Mouse (Mus musculus): ENCODE measurements around the gene Tiam1. TPM values are rescaled to one million over a fixed set of nuclear protein-coding genes. Genes with fewer than 3 reads are reported as not detected.

Gene Tiam1
- total RNA-seq, 2 experiments from 2014 or later: 14.5 to 15.5 TPM

DNA sequence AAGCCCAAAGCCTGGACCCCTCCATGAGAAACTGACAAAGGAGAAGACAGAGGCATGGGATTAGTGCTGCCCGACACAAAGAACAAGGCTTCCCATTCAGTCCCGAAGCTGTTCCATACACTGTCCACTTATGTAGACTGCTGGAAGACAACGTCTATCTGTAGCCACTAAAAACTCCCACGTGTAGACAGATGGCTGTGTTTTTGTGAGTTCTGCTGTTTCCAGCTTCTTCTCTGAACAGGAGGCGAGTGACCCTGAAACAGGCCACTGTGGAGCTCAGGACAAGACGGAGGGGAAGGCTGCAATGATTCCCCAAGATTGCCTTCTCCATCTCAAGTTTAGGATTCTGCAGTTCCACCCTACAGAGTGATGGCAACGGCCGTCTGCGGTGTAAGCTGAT lies 330.0 kb downstream of the Tiam1 start:
- no peak for DNase-seq (ENCODE audit: low spot score in 2 of 2)

DNA sequence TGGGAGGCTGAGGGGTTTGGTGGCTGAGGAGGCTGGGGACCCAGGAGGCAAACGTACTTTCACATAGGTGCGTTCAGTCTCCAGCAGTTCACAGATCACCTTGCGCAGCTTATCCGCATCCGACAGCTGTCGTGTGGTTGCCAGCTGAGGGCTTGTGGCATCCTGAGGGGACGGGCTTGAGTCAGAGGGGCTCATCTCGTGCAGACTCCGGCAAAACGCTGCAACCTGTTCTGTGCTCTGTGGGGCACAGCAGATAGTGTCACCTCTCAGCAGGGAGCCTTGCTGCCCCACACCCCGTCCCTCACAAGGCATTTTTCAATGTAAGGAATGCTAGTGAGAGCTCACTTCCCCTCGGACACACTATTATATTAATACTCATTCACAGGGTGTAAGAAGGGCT lies 330.7 kb downstream of the Tiam1 start:
- DNase-seq (ENCODE audit: low spot score in 2 of 2): no peak

DNA sequence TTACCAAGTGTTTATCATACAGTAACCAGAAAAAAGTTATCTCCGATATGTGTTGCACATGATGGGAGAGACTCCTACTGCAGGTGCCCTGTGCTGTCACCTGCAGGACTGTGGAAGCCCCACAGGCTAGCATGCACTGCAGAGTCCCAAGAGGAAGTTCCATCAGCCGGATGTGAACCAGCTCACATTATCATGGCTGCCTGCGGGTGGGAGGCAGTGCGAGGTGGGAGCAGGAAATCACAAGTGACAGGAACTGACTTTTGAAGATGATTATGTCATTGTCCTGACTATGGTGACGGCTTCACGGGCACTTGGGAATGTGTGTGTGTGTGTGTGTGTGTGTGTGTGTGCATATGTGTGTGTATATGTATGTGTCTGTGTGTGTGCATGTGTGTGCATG lies 333.2 kb downstream of the Tiam1 start:
- no peak for DNase-seq (ENCODE audit: low spot score in 2 of 2)

DNA sequence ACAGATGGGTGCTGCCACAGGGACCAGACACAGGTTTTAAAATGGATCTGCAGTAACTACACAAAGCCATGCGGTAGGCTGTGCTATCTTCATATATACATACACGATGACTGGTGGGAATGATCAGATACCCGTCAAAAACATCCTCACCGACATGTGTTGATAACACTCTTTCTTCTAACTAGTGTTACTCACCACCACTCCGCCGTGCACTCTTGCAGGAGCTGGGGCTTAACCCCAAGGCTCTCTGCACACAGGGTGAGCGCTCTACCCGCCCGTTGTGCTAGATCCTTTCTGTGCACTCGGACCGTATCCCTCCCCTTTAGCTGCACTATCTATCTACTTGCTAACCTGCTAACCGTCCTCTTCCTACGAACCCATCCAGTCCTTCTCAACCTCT lies 335.4 kb downstream of the Tiam1 start:
- no peak for DNase-seq (ENCODE audit: low spot score in 2 of 2)

DNA sequence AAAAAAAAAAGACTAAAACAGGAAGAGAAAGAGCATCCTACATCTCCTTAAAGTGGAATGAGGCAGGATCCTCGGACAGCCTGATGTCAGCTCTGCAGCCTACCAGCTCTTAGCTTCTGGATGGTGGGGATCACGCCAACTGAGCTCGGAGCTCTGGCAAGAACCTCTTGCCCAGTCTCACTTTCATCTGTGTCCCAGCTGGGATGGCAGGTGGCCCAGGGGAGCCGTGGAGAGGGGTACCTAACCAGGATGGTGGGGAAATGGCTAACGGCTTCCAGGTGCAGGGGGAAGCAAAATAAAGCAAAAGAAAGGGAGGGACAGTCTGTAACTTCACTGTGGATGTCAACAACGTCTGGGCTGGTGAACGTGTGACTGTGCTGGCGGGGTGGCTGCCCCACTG lies 337.6 kb downstream of the Tiam1 start:
- no peak for DNase-seq (ENCODE audit: low spot score in 2 of 2)

DNA sequence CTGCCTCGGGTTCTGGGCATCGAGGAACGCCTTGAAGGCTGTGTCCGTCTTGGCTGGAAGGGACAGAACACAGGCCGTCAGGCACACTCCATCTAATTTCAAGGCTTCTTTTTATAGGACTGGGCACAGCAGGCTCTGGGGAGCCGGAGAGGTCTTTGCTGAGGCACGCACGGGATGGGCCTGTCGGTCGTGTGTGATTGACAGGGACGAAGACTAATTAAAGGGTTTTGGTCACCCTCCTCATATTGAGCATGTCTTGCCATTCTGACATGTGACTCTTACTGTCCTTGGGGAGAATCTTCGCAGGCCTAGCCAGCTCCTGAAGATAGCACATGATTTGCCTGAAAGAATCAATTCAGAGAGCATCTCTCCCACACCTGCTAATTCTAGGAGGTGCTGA lies 338.4 kb downstream of the Tiam1 start:
- DNase-seq (ENCODE audit: low spot score in 2 of 2): no peak

DNA sequence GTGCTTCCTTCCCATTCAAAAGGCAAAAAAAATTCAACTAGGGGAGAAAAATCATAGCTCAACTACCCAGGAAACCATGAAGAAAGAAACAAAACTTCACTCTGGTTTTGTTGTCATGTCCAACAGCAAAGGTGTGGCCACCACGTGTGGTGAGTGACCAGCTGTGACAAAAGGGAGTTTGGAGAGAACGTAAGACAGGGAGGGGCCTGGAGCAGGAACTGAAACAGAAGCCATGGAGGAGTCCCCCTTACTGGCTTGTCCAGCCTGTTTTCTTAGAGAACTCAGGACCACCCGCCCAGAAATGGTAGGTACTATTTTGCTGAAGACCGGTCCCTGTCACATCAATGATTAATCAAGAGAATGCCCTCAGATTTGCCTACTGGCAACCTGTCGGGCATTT lies 342.1 kb downstream of the Tiam1 start:
- no peak for DNase-seq (ENCODE audit: low spot score in 2 of 2)

DNA sequence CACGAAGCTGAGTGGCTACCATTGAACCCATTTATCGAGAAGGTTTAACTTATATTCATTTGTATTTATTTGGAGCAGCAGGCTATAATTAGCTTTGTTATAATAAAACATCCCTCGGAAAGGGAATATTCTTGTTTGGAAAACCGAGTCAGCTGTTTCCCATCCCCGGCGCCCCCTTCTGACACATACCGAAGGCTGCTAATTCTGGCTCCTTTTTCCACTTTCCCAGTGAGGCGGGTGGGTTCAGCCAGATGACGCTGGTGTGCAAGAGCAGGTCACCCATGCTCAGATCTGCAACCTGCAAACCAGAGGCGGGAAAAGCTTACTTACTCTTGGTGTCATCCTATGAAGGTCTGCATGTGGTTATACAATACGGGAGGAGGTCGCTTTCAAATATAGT lies 343.8 kb downstream of the Tiam1 start:
- DNase-seq (ENCODE audit: low spot score in 2 of 2): no peak

DNA sequence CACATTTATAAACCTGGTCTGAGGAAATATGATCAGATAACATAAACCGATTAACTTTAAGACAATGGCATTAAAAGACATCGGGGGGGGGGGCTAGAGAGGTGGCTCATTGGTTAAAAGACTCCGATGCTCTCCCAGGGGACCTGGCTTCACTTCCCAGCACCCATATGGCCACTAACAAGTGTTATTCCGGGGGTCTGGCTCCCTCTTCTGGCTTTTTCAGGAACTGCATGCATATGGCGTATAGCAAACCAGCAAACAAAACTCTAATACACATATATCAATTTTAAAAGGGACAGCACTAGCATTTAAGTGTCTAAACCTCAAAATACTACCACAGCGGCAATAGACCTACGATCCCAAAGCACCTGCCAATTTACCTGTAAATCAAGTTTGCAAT lies 347.0 kb downstream of the Tiam1 start:
- DNase-seq (ENCODE audit: low spot score in 2 of 2): no peak

DNA sequence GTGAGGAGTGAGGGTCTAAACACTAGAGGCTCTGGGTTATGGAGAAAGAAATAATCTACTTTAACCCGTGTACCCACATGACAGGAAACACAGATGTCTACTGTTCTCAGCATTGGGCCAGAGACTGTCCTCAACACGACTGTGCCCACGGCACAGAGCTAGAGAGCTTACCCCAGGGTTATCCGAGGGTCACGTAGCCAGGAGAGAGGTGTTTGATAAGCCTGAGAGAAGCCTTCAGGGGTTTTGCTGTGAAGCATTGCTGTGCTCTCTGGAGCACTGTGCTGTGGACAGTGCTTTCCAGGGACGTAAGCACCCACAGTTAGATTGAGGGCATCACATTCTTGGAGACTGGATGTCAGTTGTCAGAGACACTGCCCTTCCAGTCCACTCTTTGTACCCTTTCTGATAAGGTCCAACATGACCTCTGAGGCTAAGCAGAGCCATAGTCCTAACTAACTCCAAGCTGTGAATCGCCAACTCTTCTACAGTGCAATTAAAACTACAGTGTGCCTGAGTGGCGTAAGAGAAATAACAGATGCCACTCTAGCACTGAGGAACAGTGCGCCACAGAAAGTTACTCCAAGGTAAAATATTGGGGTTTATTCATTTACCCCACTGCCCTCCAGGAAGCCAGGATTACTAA lies 353.7 kb downstream of the Tiam1 start:
- no peak for DNase-seq (ENCODE audit: low spot score in 2 of 2)

DNA sequence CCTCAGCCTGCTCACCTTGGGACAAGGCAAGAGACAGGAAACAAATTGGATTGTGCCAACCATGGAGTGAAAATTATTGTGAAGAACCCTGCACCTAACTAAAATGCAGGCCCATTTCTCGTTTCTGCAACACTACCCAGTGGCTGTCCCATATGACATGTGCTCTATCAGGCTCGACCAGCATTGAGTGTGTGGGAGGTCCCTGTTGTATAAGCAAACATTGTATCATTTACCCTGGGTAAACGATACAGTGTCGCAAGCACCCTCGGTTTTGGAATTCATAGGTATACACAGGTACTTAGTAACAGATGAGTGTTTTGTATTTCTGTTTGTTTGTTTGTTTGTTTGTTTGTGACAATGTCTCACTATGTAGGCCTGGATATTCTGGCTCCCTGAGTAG lies 357.8 kb downstream of the Tiam1 start:
- no peak for DNase-seq (ENCODE audit: low spot score in 2 of 2)

DNA sequence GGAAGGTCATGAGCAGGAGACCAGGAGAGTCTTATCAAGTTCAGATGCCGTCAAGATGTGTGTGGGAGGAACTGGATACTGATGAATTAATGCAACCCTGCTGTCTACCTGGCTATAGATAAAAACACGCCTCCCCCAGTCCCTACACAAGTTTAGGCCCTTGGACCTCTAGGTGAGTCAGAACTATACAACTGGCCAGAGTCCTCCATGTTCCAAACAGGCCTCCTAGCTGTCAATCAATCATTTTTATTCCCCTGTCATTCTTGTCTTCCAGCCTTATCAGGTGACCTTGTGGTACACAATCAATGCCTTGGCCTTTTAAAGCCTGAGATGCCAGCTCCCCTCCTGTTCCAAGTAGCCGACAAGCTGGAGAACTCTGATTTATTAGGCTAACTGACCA lies 363.9 kb downstream of the Tiam1 start:
- DNase-seq (ENCODE audit: low spot score in 2 of 2): no peak

DNA sequence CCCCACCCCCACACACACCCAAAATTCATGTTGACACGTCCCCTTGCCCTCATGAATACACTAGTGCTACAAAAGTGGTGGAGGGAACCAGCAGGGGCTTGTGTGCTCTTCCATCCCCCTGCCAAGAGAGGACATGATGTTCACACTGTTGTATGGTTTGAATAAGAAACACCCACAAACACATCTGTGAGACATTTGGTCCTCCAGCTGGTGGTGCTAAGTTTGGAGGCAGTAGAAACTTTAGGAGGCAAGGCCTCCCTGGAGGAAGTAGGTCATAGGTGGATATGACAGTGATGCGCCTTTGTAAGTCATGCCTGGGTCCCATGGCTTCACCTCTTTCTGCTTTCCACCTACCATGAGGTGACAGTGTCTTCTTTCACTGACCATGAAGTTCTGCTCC lies 366.1 kb downstream of the Tiam1 start:
- no peak for DNase-seq (ENCODE audit: low spot score in 2 of 2)

DNA sequence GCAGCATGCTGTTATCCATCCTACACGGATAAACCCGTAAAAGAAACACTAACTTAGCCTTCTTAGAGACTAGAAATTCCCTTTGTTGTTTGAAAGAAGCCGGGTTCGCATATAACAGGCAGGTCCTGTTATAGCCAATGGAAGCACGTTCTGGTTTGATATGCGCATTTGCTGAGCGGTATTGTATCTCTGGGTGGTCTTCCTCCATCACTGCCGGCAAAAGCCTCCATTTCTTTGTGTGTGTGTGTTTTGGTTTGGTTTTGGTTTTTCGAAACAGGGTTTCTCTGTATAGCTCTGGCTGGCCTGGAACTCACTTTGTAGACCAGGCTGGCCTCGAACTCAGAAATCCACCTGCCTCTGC lies 369.0 kb downstream of the Tiam1 start:
- DNase-seq (ENCODE audit: low spot score in 2 of 2): no peak

DNA sequence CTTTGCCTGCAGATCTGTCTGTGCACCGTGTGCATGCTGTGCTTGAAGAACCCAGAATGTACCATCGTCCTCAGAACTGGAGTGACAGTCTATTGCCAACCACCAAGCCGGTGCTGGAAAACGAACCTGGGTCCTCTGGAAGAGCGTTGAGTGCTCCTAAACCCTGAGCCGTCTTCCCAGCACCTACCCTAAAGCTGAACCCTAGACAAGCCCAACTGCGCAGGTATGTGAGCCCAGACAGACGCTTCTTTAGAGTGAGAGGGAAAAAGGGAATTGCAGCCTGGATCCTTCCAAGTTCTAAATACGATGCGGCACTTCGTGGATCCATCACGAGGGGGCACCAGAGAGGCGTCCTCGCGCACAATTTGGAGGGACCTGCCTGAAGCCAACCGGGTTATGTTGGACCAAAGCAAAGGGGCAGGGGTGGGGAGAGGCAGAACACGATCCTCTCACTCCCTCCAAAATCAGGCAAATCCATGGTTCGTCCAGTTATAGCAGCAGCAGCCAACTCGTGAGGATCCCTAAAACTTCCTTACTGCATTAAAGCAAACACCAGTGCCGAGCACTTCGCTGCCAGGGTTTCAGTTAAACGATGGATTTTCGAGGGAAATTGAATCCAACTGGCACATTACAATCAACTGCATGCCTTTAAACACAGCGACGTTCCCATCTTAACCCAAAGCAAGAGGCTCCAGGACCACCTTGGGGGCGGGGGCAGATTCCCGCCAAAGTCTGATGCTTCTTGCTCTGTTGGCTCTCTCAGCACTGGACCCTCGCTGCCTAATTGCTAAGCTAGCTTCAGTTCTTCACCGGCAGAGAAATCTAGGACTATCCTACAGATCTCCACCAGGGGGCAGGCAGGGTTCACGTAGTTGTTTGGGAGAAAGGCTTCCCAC lies 369.7 kb downstream of the Tiam1 start:
- peak; percentile 78 to 88 for DNase-seq (ENCODE audit: low spot score in 2 of 2)

DNA sequence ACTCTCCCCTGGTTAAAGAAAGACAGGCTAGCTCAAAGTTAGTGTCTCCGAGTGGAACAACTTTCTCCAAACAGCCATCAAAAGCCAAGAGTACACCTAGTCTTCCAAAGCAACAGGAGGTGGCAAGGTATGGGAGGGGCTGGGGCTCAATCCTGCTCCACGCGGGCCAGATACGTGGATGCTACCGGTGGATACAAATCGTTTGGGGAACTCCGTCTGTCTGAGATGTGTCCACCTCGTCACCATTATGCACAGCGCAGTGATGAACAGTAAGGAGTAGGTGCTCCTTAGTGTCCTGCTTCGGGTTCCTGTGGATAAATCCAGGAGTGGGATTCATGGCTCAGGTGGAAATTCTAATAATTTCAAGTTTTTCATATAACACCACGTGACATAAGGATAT lies 377.6 kb downstream of the Tiam1 start:
- DNase-seq (ENCODE audit: low spot score in 2 of 2): no peak

DNA sequence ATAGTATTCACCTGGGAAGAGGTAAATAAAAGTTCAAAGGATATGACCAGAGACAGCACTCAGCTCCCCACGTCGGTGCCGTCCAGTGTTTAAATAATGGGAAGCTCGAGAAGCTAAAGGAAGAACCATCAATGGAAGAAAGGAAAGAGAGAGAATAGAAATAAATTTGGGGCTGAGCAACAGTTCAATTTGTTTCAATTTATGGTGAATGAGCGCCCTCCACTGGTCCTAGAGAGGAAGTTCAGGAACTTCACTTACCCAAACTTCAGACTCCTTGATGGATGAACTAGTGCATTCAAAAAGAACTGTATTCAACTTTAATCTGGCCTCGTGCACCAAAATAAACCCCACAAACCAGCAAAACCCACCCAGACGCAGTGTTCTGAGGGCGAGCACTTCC lies 378.1 kb downstream of the Tiam1 start:
- no peak for DNase-seq (ENCODE audit: low spot score in 2 of 2)

DNA sequence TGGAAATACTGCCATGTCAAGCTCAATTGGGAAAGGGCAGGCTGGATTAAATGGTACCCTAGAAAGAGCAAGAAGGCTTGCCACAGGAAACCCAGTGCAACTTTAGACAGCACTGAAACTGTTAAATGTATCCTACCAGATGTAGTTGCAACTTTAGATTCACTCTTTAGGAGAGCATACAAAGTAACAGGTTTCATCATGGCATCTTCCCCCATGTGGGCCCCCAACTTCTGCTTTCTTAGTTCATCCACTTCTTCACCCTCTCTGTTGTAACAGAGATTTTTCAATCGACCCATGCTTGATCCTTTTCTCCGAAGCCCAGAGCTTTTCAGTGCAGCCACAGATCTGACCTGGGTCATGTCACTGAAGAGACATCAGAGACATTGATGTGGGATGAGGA lies 379.8 kb downstream of the Tiam1 start:
- no peak for DNase-seq (ENCODE audit: low spot score in 2 of 2)

DNA sequence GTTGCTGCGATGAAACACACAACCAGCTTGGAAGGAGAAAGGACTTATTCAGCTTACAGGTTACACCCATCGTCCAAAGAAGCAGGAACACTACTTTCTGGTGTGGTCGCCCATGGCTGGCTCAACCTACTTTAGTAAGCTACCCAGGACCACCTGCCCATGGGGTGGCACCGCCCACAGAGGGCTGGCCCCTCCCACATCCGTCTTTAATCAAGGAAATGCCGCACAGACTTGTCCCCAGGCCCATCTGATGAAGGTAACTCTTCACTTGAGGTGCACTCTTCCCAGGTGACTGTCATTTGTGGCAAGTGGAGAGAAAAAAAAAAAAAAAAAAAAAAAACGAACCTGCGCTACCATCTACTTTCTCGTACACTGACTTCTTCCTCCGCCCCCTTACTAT lies 381.0 kb downstream of the Tiam1 start:
- DNase-seq (ENCODE audit: low spot score in 2 of 2): no peak

DNA sequence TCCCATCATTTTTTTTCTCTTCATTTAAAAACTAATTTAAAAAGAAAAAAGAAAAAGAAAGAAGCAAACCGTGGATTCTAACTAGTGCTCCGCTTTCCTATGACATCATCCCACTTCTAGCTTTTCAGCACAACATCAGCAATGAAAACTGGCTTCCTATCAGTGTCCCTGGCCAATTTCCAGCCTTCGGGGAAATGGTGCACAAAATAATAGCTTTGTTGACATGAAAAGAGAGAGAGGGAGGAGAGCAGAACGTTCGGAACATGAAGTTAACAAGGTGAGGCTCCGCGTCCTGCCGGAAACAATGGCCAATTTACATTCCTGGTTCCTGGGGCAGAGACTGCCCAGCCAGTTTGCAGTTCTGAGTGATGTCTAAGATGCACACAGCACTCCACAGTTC lies 381.5 kb downstream of the Tiam1 start:
- no peak for DNase-seq (ENCODE audit: low spot score in 2 of 2)

DNA sequence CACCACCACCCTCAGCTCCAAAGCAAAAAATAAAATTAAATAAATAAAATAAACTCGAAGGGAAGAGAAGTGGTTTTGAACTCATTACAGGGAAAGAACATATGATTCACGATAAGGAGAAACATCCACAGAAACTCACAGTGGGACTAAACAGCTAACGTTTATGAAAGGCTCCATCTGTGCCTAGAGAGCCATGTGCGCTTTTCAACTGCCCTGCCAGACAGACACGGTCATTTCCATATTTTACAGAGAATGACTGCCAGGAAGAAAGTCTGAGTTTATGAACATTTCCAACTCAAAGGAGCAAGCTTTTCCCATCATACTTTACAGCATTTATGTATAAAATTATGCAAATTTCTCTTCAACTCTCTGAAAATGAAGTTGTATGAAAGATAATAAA lies 386.2 kb downstream of the Tiam1 start:
- DNase-seq (ENCODE audit: low spot score in 2 of 2): no peak

DNA sequence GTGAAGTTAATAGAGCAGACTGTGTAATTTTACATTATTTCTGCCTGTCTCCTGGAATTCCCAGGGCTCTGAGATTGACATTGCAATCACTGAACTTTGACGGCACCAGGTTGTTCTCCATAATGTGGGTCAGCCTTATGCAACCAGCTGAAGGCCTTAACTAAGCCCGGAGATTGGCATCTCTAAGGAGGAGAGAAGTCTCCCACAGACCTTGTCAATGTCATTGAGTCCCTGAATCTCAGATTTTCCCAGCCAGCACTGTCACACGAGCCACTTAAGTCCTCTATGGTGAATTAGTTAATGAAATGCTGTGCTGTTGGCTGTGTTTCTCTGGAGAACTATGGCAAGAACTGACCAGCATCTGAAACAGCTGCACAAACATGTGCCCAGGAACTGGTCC lies 388.9 kb downstream of the Tiam1 start:
- DNase-seq (ENCODE audit: low spot score in 2 of 2): no peak

DNA sequence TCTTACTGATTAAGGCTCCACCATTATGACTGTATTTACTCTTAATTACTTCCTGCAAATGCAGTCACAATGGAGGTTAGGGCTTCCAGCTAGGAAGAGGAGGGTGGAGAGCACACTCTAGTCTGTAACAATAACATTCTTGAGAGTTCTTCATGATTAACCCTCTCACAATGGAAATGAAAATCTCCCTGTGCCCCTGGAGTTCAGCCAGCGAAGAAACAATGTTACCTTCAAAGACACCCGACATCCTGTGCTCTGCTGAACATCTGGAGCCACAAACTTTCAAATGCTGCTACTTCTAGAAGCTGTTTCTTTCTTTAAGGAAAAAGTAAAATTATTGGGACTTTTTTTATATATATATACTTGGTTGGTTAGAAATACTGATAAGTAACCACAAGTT lies 395.7 kb downstream of the Tiam1 start:
- DNase-seq (ENCODE audit: low spot score in 2 of 2): no peak
